Mouse (Mus musculus) left cerebral cortex, adult 9 months (tissue): ENCODE measurements around the gene Wfdc10.
"Not testable (repeated sequence)": the region's sequence is repeated elsewhere in the genome, so short reads cannot be mapped to it uniquely, and the experiment has no call there.

Source experiments
- DNase-seq, 2 experiments: peaks; one replicate each; pipeline ENCODE4 v3.0.0; 2022; ENCODE audit warnings: low spot score in 2 of 2

Gene Wfdc10

DNA sequence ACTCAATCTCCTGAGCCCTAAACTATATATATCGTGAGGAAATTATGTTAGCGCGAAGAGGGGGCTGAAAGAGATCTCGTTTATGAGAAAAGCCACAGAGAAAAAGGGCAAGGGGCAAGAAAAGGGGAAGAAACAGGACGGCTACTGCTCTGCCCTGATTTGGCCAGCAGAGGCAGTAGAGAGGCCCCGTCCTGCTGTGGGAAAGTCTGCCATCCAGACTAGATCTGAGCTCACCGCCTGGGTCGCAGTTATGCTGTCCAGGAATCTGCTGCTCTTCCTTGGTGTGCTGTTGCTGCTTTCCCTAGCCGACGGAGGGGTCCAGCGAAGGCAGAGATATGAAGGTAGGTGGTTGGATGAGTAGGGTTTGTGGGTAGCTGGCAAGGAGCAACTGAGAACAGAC, at the start of gene Wfdc10:
TSS of gene Wfdc10 (plus strand) at position 189 of the 400 bp plus-strand sequence.
- peak in 1 of 2 experiments; percentile 11 for DNase-seq

GRCm38 (mm10) chr2:164608781-164609180, 47.1 kb upstream of the Wfdc10 start:
- DNase-seq, result no peak

DNA sequence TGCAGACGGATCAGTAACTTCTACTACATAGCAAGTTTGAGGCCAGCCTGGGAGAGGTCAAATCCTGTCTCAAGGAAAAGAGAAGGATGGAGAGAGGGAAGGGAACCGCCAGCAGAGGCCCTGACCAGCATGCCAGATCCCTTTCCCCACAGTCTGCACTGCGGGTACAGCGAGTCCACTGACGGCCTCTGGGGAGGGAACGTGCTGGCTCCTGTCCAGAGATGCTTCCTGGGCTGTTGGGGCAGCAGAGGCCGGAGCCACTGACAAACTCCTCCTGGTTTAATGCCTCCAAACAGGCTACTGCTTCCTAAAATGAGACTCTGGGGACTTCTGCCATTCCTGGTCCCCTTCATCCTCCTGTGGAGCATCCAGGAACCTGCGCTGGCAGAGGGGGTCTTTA, 42.4 kb upstream of the Wfdc10 start, which contains the start of the genes Wfdc6b and Wfdc8:
TSS of gene Wfdc6b (plus strand) at position 52 of the 400 bp plus-strand sequence.
TSS of gene Wfdc8 (minus strand) at position 156 of the 400 bp plus-strand sequence.
- DNase-seq, result not testable (repeated sequence)

DNA sequence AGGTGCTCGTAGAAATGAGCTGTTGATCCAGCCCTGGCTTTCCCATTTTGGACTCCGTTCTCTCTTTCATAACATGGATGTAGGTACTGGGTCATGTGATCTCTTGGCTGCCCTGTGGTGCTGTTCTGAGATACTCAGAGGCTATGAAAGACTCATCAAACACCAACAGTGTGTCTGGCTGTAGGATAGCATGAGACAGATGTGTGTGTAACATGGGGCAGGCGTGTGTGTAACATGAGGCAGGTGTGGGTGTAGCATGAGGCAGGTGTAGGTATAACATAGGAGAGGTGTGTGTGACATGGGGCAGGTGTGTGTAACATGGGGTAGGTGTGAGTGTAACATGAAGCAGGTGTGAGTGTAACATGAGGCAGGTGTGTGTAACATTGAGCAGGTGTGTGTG, 40.5 kb upstream of the Wfdc10 start:
- DNase-seq, result no peak

DNA sequence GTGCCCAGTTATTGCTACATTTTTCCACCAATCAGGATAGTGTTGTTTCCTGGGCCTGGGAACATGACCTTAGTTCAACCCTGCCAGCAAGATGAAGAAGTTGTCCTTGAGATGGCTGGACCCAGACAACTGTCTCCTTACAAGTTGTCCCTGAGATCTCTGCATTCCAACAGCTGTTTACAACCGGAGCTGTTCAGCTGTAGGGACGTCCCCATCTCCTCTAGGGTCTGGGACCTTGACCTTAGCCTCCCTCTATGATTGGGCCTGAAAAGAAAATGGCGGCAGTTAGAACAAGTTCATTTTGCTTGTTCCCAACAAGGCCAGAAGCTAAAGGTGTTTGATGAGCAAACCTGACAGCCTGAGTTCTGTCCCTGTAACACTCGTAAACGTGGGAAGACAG, 36.8 kb upstream of the Wfdc10 start:
- DNase-seq, result no peak

DNA sequence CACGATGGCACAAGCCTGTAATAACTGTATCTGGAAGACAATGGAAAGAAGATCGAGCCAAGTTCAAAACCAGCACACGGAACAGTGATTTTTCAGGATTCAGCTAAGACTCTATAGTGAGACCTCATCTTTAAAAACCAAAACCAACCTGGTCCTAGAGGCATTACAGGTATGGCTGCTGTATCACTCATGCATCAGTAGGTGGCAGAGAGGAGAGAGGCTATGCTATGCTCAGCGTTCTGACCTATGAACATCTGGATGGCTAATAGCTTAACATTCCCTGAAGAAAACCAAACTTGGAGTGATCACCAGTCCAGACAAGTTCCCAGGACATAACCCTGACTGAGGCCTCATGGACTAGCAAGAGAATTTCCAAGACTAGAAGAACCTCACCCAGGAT, 34.1 kb upstream of the Wfdc10 start:
- DNase-seq, result no peak

DNA sequence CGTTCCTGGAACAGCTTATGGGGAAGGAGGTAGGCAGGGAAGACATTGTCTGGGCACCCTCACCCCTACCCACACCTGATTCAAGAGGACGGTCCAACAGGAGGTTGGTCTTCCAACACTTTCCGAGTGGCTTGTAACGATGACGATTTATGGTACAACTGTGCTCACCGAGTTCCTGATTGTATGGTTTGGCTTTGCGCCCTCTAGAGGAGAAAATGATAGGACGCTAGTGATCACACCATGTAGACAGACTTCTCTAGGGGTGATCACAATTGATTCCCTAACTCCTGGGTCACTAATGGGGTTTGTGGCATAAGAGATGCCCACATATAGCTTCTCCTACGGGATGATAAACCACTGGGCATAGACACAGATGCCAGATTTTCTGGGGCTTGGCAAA, 20.6 kb upstream of the Wfdc10 start:
- DNase-seq, result no peak

- no peak for DNase-seq
These were observed 17.1 kb upstream of the Wfdc10 start, which contains the start of gene Wfdc16 for GRCm38 (mm10) chr2:164638696-164639095. Wfdc16 (minus strand) TSS chr2:164638796.

- no peak for DNase-seq
These were observed 14.7 kb upstream of the Wfdc10 start for GRCm38 (mm10) chr2:164641129-164641528.

DNA sequence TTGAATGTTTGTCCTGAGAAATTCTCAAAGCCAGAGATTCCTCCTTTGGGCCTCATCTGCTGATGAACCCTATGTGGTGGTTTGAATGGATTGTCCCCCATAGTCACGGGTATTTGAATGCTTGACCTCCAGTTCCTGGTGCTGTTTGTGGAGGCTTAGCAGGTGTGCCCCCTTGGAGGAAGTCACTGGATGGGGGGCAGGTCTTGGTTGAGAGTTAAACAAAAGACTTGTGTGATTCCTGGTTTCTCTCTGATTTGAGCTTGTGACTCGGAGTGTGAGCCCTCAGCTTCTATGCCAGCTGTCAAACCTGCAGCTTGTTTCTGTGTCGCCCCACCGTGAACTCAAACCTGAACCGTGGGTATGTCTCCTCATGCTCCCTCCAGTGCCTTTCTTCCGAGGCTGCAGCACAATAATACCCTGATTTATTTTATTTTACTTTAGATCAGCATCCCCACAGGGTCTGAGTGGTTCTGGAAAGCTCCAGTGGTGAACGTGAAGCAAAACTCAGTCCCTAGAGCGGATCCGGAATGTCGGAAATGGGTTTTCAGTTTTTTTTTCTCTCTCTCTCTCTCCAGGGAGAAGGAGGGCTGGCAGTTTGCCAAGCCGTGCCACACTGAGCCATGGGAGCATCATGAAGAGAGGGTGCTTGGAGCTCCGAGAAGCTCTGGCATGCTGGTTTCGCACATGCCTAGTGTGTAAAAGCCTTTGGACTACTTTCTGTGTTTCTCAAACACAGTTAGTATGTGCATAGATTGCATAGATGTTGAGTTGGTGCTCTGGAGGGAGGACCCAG, 13.8 kb upstream of the Wfdc10 start:
- peak in 1 of 2 experiments; percentile 3 for DNase-seq

DNA sequence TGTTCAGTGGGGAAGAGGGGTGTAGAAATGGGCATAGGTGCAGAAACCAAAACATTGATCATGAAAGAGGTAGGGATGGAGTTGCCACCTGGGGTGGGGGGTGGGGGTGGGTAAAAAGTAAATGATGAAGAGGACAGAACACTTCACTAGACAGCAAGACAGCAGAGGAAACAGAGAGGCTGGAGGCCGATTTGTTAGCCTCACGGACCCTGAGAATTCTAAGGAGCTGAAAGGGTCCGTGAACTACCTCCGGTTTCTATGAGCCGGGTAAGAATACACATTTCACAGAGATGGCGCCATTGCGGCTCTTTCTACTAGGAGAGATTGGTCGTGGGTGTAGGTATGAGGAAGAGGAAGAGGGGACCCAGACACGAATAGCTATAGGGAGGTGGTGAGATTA, 637 bp downstream of the Wfdc10 start, which contains the start of gene Wfdc9:
TSS of gene Wfdc9 (minus strand) at position 101 of the 400 bp plus-strand sequence.
- DNase-seq, result no peak

- DNase-seq, result no peak
These were observed 9.0 kb downstream of the Wfdc10 start for GRCm38 (mm10) chr2:164664851-164665250.

GRCm38 (mm10) chr2:164670261-164670660, 14.4 kb downstream of the Wfdc10 start:
- DNase-seq, result no peak

GRCm38 (mm10) chr2:164670938-164671337, 15.1 kb downstream of the Wfdc10 start:
- no peak for DNase-seq

GRCm38 (mm10) chr2:164673987-164674386, 18.1 kb downstream of the Wfdc10 start, which contains the start of gene Wfdc11:
Wfdc11 (minus strand) TSS chr2:164674087.
- peak in 1 of 2 experiments; percentile 1 for DNase-seq

DNA sequence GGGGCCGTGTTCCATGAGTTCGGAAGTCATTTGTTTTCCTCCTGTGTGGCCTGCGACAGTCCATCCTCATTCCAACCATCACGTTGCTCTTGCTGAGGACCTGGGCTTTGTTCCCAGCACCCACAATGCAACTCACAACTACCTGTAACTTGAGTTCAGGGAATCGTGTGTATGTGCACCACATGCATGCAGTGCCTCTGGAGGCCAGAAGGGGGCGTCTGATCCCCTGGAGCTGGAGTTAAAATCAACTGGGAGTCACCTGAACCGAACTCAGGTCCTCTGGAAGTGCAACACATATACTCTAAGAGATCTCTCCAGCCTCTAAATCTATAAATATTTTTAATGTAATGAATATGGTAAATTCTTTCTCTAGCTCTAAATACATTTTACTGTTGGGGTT, 20.3 kb downstream of the Wfdc10 start:
- no peak for DNase-seq

DNA sequence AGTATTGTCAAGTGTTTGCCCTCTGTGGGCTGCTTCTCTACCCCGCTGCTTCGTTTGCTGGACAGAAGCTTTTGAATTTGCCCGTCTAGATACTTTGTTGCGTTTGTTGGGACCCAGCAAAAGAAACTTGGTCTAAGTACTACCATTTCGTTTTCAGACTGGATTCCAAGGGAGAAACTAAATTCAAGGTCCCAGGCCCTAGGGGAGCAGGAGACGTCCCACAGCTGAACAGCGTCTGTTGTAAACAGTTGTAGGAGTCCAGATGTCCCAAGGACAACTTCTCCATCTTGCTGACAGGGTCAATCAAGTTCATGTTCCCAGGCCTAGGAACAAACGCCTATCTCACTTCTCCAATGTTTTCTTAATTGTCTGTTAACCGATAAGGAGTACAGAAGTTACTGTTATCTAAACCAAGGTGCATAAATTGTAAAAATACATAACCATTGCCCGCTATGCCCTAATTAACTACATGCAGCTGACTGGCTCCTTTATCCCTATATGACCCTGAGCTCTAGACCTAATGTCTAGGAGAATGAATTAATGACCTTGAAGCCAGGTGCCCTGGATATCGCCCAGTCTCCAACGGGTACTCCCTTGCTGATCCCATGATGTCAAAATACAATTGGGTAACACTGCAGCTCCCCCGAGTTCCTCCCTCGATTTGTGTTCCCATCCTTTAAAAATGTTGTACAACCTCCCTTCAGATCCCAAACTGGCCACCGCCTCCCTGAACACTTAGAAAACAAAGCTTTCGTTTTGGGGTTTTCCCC, 21.3 kb downstream of the Wfdc10 start:
- no peak for DNase-seq

DNA sequence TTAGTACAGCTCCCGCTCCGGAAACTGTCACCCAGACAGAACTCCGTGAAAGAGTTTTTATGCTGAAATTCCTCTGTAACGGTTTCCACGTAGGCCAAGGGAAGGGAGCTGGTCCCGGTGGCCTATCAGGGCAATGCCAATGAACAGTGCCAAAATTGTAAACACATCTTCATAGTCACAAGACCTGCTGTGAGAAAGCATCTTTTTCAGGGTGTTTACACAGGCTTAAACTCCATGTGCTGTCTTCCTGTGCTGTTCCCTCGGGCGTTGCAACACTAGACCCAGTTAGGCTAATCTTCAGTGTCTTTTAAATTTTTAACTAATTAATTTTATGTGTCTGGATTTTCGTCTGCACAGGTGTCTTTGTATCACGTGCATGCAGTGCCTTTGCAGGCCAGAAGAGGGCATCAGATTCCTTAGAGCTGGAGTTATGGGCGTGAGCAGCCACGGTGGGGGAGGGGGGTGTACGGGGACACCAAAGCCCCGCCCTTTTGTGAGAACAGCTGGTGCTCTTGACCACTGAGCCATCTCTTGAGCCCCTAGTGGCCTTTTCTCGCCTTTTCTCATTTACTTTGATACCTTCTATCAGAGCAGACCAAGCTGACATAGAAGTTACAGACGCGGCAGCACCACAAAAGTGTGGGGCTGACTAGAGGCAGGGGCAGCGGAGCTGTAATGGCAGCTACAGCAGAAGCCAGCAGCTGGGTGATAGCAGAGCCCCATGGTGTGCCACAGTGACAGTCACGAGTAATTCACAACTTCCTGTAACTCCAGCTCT, 23.2 kb downstream of the Wfdc10 start:
- peak; percentile 2 to 55 for DNase-seq

GRCm38 (mm10) chr2:164679906-164680305, 24.1 kb downstream of the Wfdc10 start:
- DNase-seq, result no peak

- DNase-seq, result no peak
These were observed 29.0 kb downstream of the Wfdc10 start, which contains the start of gene Wfdc13 for GRCm38 (mm10) chr2:164684807-164685206. Wfdc13 (plus strand) TSS chr2:164685107.

GRCm38 (mm10) chr2:164698201-164698600, 42.4 kb downstream of the Wfdc10 start, which contains the start of gene Spint4:
Spint4 (plus strand) TSS chr2:164698501.
- no peak for DNase-seq
